Mouse (Mus musculus): ENCODE measurements at regions not wholly inside any gene's neighbourhood (a gene's known extent, or its start where the extent isn't known, plus 50 kb on each side); places are given as distances from the start of the nearest gene placed in this dataset.

DNA sequence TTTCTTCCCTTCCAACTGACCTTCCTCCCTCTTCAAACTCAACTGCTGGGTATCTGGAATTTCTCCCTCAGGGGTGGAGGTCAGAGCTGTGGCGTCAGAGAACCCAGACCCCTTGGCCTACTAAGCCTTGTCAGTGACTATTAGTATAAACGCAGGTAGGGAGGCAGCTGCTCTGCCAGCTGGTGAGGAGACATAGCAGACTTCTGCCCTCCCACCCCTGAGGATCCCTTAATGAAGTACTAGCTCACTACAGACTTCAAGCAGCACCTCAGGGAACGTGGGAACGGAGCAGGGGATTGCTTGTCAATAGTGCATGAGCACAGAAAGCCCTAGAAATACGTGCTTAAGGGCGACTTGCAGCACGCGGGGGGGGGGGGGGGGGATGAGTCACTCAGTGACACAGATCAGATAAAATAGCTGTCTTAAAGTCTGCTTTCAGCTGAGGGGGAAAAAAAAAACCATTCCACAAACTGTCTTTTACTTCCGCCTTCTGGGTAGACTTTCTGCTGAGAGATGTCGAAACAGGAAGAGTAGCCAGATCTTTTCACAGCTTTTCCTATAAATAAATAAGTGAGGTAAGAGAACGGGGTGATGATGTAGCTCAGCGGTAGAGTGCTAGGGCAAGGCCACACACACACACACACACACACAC is 144.1 kb downstream of the Basp1 start:
- TF ChIP-seq CTCF (IDR thresholded peaks at IDR 0.05; ENCODE audit: low read depth, low read length) (no peak), POLR2A (IDR thresholded peaks at IDR 0.05; ENCODE audit: borderline replicate concordance, low read depth, low read length) (no peak)

Measured in bone marrow macrophage, adult 2 months (primary cell).